Mouse (Mus musculus): ENCODE measurements at regions not wholly inside any gene's neighbourhood (a gene's known extent, or its start where the extent isn't known, plus 50 kb on each side); places are given as distances from the start of the nearest gene placed in this dataset.

DNA sequence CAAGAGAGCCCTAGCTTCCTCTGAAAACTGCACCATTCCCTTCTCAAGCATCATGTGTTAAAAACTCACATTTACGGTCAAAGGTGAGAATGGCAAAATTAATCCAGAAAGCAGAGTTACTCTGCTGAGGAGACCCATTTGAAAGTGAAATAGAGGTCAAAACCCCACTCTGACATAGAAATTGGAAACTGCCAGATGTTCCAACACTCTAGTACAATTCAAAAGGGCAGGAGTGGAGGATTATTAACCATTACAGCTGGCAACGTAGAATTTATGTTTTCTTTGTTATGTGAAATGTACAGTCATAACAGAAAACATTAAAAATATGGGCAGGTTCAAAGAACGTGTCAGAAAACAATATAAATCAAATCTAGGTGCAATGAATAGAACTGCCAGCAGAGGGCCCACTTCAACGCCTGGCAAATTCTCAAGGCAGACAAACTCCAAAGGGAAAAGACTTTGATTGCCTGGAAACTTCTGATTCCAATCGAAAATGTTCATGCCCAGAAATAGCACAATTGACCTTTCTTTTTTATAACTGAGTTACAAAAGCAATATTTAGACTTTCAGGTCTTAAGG lies 54.2 kb upstream of the Rfpl4b start:
- DNase-seq: peak in 1 of 2 experiments; percentile 47

DNA sequence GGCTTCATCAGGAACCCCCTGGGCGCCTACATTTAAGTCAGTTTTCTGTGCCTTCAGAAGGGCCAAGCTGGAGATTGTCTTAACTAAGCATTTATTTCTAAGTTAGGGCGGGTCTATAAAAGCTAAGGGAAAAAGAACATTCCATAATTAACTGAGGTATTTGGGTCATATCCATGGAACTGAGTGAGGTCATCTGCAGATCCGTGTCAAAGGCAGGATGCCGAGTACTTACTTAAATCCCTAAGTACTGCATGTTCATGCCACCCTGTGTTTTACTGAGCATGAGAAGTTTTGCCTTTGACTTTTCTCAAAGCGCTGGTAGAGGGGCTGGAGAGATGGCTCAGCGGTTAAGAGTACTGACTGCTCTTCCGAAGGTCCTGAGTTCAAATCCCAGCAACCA lies 57.7 kb upstream of the Rfpl4b start:
- no peak for DNase-seq

DNA sequence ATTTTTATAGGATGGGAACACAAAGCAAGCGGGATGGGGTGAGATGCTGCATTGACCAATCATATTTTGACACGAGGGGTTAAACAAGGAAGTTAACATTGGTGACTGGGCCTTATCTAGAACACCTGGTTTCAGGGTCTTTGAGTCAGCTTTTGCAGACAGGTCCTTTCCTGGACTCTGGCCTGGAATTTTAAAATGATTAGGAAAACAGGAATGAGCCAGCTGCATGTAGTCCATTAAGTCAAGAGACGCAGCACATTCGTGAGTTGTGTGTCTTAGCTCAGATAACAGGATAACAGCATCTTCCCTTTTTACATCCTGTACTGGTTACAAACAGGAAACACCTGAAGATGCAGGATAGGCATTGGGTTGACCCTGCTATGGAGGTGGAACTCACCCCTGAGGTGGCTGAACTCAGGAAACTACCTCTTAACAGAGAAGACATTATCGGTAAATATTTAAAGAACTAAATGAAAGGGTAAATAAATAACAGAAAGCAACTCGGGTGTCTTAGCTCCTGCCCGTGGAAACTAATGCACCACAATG lies 59.1 kb upstream of the Rfpl4b start:
- DNase-seq: no peak

DNA sequence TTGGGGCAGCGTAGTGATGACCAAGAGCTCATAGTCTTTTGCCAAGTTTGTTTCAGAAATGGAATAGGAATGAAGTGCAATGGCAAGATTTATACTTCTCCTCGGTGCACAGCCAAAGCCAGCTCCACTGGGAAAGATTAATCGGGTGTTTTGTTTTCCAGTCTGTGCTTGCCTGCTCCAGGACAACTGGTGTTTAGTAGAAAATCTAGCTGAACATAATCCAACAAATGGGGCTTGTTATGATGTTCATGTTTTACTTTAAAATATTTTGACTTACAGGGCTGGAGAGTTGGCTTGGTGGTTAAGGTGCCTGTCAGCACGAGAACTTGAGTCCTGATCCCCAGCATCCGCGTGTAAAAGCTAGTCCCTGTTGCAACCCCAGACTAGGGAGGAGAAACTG lies 60.6 kb upstream of the Rfpl4b start:
- no peak for DNase-seq

DNA sequence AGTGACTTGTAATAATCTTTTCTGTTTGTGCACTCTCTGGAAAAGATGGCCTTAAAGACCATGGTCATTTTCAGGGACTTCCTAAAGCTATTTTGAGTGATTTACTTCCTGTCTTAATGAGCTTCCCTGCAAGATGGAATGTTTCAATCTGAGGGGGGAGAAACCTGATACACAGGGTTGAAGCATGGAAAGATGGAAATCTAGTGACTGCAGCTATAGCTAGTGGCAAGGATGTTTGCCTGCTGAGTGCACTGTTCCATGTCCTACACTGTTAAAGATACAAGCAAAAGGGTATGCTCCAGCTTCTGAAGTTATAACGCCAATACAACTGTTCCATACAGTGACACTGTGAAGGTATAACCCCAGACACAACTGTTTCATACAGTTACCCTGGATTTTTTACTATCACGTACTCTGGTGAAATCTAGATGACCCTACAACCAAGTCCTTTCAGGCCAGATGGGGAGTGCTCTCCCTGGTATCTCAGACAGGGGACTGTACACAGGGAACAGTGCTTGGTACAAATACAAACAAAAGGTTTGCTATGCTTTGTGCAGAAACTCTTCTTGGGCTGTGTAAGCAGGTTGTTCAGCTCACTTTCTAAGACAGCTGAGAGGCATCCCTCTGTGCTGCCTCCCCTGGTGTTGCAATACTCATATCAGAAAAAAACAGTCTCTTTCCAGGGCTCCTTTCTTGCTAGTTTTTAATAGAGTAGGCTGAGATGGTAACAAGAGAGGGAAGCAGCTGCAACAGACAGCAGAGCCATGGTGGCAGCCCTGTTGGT lies 62.4 kb upstream of the Rfpl4b start:
- no peak for DNase-seq

DNA sequence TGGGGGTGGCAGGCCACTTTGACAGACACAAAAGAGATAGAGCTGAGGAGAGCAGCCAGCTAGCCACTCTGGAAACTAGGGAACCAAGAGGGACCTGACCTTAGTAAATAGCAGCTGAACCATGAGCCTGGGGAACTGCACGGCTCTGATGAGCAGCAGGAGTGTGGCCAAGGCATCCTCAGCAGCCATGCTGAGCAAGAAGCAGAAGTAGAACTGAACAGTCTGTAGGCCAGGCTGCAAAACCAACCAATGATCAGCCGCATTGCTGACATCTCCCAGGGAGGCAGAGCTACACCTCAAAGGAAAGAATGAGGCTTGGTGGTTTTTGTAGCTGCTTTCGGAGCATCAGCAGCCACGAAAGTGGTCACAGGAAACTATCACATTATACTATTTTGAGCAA lies 63.1 kb upstream of the Rfpl4b start:
- DNase-seq: no peak

DNA sequence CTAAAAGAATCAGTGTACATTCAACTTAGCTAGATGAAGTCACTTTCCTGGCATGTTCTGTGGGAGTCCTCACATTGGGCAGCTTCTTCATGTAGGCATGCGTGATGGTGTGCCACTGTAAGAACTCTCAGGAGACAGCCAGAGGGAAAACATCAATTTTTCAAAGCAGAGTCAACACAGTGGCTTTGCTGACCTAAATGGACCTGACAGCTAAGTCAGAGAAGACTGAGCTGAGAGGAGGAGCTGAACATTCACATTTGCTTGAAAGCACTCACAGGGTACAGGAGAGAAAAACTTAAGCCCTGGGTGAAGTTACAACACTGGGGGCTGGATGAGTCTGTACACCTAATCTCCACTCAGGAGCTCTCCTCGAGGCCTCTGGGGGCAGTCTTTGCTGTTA lies 64.9 kb upstream of the Rfpl4b start:
- DNase-seq: no peak

DNA sequence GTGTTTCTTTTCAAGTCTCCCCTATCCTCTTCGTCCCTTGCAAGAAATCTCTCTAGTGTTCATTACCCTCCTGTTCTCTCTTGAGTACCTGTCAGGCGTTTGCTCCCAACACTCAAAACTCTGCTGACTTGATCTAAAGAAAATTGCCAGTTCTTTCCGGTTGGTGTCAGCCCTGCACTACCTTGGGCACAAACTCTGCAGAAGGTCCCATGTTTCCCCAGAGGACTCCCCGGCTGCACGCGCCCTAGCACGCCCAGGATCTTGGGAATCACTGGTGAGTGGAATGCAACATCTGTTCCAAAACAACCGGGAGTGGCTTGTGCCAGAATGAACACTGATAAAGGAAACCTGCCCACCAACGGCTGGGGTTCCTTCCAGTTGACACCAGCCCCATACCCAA lies 66.3 kb upstream of the Rfpl4b start:
- no peak for DNase-seq

DNA sequence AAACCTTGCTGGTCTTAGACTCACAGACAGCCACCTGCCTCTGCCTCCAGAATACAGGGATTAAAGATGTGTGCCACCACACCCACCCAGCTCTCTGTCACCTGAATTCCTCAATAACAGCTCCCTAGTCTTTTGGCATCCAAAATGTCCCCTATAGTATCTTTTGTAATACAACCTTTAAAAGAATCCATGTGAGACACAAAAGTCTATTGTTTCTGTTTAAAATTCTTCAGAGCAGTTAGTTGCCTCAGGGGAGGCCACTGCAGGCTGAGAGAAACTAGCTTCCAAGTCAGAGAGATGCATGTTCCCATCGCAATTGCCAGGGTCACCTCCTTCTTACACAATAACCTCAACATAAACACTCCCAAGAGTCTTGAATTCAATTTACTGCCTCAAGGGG lies 70.6 kb upstream of the Lama4 start:
- DNase-seq: no peak

DNA sequence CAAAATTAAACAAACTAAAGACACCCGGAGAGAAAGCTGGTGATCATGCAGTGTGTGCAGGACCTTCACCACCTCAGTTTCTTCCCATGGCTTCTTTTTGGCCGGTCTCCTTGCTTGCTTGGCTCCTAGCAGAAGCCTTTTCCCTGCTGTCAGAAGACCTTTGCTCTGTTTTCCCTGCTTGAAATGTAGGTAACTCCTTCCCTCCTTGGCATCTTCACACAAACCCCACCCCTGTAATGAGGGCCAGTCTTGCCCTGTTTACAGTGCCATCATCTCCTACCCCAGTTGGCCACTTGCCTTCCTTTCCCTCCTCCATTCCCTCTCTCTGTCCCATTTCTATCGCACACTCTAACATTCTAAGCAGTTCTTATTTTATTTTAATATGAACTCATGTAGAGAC lies 69.7 kb upstream of the Lama4 start:
- DNase-seq: no peak

DNA sequence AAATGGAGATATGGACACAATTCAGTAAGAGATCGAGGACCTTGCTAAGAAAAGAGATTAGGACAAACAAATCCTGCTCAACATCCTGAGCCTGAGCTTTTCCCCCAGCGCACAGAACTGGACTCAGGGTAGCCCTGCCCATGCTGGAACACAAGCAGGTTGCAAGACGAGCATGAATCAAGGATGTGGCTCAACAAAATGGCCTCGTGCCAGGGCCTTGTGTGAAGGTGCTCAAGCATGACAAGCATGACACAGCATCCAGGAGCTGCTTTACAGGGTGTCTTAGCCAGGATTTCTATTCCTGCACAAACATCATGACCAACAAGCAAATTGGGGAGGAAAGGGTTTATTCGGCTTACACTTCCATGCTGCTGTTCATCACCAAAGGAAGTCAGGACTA lies 67.7 kb upstream of the Lama4 start:
- no peak for DNase-seq

DNA sequence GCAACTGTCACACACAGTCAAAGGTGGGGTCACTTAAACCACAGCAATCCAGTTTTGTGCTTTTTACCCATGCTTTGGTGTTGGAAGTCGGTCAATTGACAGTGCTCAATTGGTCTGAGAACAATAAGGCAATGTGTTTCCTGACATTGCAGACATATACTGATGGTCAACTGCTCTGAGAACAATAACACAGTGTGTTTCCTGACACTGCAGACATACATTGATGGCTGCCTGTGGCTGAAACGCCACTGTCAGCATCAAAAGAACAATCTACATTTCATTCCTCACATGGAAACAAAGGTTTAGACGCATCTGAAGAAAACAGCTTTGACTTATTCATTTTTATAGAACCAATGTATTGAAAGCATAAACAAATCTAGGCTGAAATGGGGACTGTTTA lies 59.2 kb upstream of the Lama4 start:
- no peak for DNase-seq

DNA sequence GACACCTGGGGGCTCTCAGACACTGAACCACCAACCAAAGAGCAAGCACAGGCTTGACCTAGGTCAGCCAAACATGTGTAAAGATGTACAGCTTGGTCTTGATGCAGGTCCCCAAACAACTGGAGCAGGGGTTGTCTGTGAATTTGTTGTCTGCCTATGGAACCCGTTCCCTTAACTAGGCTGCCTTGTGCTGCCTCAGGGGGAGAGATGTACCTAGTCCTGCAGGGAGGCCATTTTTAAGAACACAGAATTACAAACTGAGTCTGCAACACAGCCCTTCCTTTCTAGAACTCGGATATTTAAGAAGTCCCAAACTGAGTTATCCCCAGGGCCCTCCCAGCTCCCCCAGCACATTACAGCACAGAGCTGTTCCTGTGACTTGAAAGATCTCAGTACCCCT lies 57.5 kb upstream of the Lama4 start:
- DNase-seq: no peak

DNA sequence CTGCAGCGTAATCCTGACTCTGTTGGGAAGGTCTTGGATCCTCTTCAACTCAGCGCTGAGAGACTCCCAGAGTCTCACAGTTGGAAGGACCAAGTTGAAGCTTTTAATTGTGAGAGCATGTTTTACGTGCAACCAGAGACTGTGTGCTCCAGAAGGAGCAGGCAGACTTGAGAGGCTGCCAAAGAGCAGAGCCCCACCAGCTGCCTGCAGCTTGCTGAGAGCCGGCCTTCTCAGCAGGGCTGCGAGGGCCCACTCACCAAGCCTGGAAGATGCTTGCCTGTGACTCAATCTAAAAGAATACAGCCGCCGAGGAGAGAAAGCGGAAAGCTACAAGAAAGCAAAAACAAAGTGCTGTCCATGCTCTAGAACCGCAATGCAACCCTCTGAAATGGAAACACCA lies 57.0 kb upstream of the Lama4 start:
- peak; percentile 11 to 21 for DNase-seq

DNA sequence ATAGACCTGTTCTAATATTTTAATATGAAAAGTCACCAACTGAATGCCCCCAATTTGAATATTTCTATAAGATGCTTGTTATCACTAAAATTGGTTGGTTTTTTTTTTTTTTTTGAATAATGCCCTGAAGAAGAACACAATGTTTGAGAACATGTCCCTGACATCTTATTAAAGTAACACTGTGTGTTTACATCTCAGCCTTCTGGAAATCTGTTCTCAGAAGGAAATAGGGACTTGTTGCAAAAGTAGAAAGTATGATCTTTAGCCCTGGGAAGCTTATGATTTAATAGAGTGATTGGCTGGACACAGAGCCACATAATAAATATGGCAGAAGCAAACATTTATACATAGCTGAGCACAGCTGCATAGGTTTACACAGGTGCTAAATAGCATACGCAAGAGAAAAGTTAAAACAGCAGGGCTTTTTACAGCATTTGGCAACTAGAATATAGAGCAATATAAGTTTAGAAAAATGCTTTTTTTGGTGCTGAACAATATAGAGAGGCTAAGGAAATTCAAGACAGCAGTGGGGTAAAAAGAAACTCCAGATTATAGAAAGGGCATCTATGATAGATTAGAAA lies 56.1 kb upstream of the Lama4 start:
- DNase-seq: no peak

DNA sequence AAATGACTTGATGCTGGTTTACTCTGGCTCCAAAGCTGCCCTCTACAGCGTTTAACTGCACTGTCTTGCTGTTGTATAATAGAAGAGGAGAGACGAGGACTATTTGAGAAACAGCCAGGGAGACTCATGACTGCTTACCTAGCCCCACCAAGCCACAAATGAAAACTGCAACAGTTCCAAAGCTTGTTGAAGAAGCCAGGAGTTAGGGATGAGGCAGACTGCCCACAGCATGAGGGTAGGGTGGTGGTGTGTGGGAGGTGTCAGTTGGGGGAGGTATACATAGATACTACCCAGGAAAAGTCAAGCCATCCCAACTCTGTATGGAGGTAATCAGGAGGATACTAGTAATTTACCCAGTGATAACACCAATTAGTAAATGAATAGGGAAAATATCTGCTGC lies 55.5 kb upstream of the Lama4 start:
- DNase-seq: no peak

DNA sequence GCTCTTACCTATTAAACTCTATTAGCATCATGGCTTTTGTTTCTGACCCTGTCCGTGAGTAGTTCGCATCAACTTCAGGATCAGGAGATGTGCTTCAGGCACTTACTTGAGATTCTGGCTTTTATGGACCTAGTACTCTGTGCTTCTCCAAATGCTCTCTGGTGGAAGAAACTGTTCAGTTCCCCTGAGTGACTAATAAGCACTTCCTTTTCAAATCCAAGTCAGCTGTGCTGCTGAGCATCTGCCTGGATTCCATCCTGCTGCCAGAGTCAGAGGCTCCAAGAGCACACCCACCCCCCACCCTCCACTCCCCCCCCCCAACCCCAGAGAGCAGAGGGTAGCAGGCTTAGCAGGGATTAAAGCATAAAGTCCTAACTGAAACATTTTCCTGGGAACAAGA lies 52.3 kb upstream of the Lama4 start:
- DNase-seq: no peak

All from cerebellum, adult 18-20 months (tissue).